Mouse (Mus musculus): ENCODE results near the gene Gbp10. TPM values are rescaled to one million over a fixed set of nuclear protein-coding genes. Genes with fewer than 3 reads are reported as not detected.
"Not testable (repeated sequence)": the region's sequence is repeated elsewhere in the genome, so short reads cannot be mapped to it uniquely, and the experiment has no call there.

Gene Gbp10
- not detected for total RNA-seq (2021)

- not testable (repeated sequence) for DNase-seq (ENCODE audit: extremely low spot score in 1 of 2, low spot score in 1 of 2)
Observed at GRCm38 (mm10) chr5:105239483-105240047, at the start of gene Gbp10. Gene Gbp10 (minus strand): TSS chr5:105239533.

GRCm38 (mm10) chr5:105260673-105261072 is 21.3 kb upstream of the Gbp10 start:
- DNase-seq (ENCODE audit: extremely low spot score in 1 of 2, low spot score in 1 of 2) = not testable (repeated sequence)

- no peak for DNase-seq (ENCODE audit: extremely low spot score in 1 of 2, low spot score in 1 of 2)
Observed at GRCm38 (mm10) chr5:105252491-105252890, 13.2 kb upstream of the Gbp10 start.

GRCm38 (mm10) chr5:105244741-105245140 is 5.4 kb upstream of the Gbp10 start:
- not testable (repeated sequence) for DNase-seq (ENCODE audit: extremely low spot score in 1 of 2, low spot score in 1 of 2)

GRCm38 (mm10) chr5:105240982-105241381 is 1.6 kb upstream of the Gbp10 start:
- DNase-seq (ENCODE audit: extremely low spot score in 1 of 2, low spot score in 1 of 2) = not testable (repeated sequence)

GRCm38 (mm10) chr5:105238402-105238801 is 931 bp downstream of the Gbp10 start:
- DNase-seq (ENCODE audit: extremely low spot score in 1 of 2, low spot score in 1 of 2) = not testable (repeated sequence)

- DNase-seq (ENCODE audit: extremely low spot score in 1 of 2, low spot score in 1 of 2) = not testable (repeated sequence)
Observed at GRCm38 (mm10) chr5:105236040-105236439, 3.3 kb downstream of the Gbp10 start.

- not testable (repeated sequence) for DNase-seq (ENCODE audit: extremely low spot score in 1 of 2, low spot score in 1 of 2)
Observed at GRCm38 (mm10) chr5:105208957-105209356, 30.4 kb downstream of the Gbp10 start.

- DNase-seq (ENCODE audit: extremely low spot score in 1 of 2, low spot score in 1 of 2) = not testable (repeated sequence)
Observed at GRCm38 (mm10) chr5:105200791-105201355, 38.5 kb downstream of the Gbp10 start.

GRCm38 (mm10) chr5:105199149-105199548 is 40.2 kb downstream of the Gbp10 start:
- not testable (repeated sequence) for DNase-seq (ENCODE audit: extremely low spot score in 1 of 2, low spot score in 1 of 2)

GRCm38 (mm10) chr5:105197915-105198560 is 41.3 kb downstream of the Gbp10 start:
- DNase-seq (ENCODE audit: extremely low spot score in 1 of 2, low spot score in 1 of 2) = not testable (repeated sequence)

GRCm38 (mm10) chr5:105196308-105196707 is 43.0 kb downstream of the Gbp10 start:
- DNase-seq (ENCODE audit: extremely low spot score in 1 of 2, low spot score in 1 of 2) = not testable (repeated sequence)

GRCm38 (mm10) chr5:105192536-105192935 is 46.8 kb downstream of the Gbp10 start:
- not testable (repeated sequence) for DNase-seq (ENCODE audit: extremely low spot score in 1 of 2, low spot score in 1 of 2)

- no peak for DNase-seq (ENCODE audit: extremely low spot score in 1 of 2, low spot score in 1 of 2)
Observed at GRCm38 (mm10) chr5:105181446-105181845, 57.9 kb downstream of the Gbp10 start.

Other genes starting within 250 kb of the Gbp10 start
- gene Gbp9, start 100.0 kb downstream of the Gbp10 start, total RNA-seq (2021) = 1 to 10 TPM; 1.1 to 1.7 TPM
- not detected for gene Gbp8, start 100.0 kb downstream of the Gbp10 start, total RNA-seq (2021)
- gene Gbp4, start 99.9 kb downstream of the Gbp10 start, total RNA-seq (2021) = 1 to 10 TPM in 1 of 2 experiments, under 1 TPM in 1; 0.39 to 1.4 TPM
- under 1 TPM in 1 of 2 experiments, not detected in 1; 0.09 TPM for gene Gm43302, start 54.2 kb upstream of the Gbp10 start, total RNA-seq (2021)
- gene Gbp6, start 54.2 kb upstream of the Gbp10 start, total RNA-seq (2021) = under 1 TPM; 0.59 to 0.63 TPM
- 10 to 100 TPM; 65.5 to 70.3 TPM for gene Lrrc8b, start 176.2 kb upstream of the Gbp10 start, total RNA-seq (2021)